Mouse (Mus musculus) heart, embryonic 10.5 days (tissue): ENCODE data around the gene Tmem213. TPM values are rescaled to one million over a fixed set of nuclear protein-coding genes. Genes with fewer than 3 reads are reported as not detected.
A peak's percentile ranks its signal among the peaks of the same experiment; 100 is the strongest.

Experiments
- DNase-seq: peaks from one replicate; pipeline ENCODE4 v3.0.0-alpha.2; 2017; ENCODE audit warnings: low spot score
- H3K27ac ChIP-seq: fragments of 300-500 bp; sonication (generic); 2 replicates; pipeline ENCODE4 v1.5.1; 2016; ENCODE audit warnings: mild to moderate bottlenecking
- H3K27me3 ChIP-seq: fragments of 300-500 bp; sonication (generic); 2 replicates; pipeline ENCODE4 v1.6.1; 2016; ENCODE audit warnings: mild to moderate bottlenecking; ENCODE audit not compliant: poor library complexity, insufficient read depth, severe bottlenecking
- H3K36me3 ChIP-seq: fragments of 300-500 bp; sonication (generic); 2 replicates; pipeline ENCODE4 v1.6.1; 2016; ENCODE audit warnings: mild to moderate bottlenecking, moderate library complexity
- H3K4me1 ChIP-seq: fragments of 300-500 bp; sonication (generic); 2 replicates; pipeline ENCODE4 v1.6.1; 2016; ENCODE audit warnings: mild to moderate bottlenecking
- H3K4me3 ChIP-seq: fragments of 300-500 bp; sonication (generic); 2 replicates; pipeline ENCODE4 v1.5.1; 2016; ENCODE audit warnings: mild to moderate bottlenecking, moderate library complexity
- H3K9me3 ChIP-seq: fragments of 300-500 bp; sonication (generic); 2 replicates; pipeline ENCODE4 v1.6.1; 2016; ENCODE audit warnings: mild to moderate bottlenecking, moderate library complexity
- WGBS: fragments of 180-500 bp; shearing (Covaris S2); methylation state at CpG from one replicate; pipeline ENCODE4 v1.1.7; 2016; 5-methylcytosine and 5-hydroxymethylcytosine counted together
- polyA plus RNA-seq: library from polyadenylated mRNA; unstranded; fragments of >200 nt; fragmentation: Nextera tagmentation; extraction: Ambion mirVana; gene quantifications from 2 replicates; pipeline ENCODE4 v1.2.1, GENCODE M21; 2016

Gene Tmem213
- polyA plus RNA-seq, 1 experiment from 2014 or later, result not detected

GRCm38 (mm10) chr6:38145463-38146065 lies 36.5 kb downstream of the Tmem213 start:
- WGBS, result 68% methylated on average over 8 of the region's 8 CpGs
- Histone ChIP-seq H3K4me3 (no peak overlapping the region), H3K27ac (no peak overlapping the region), H3K4me1 (peaks cover 21% of the 10 kb centered on the region), H3K27me3 (no peaks in the 10 kb centered on the region), H3K36me3 (peaks cover 23% of the 10 kb centered on the region), H3K9me3 (no peaks in the 10 kb centered on the region)
- DNase-seq, result no peak

- H3K27me3 ChIP-seq, result no peaks in the 10 kb centered on the region
- H3K36me3 ChIP-seq, result peaks cover 23% of the 10 kb centered on the region
- 85% methylated on average over 5 of the region's 5 CpGs for WGBS
These were observed 38.2 kb downstream of the Tmem213 start for GRCm38 (mm10) chr6:38147301-38147700.

GRCm38 (mm10) chr6:38148626-38149025 lies 39.6 kb downstream of the Tmem213 start:
- Histone ChIP-seq H3K4me1 (peaks cover 31% of the 10 kb centered on the region), H3K36me3 (peaks cover 19% of the 10 kb centered on the region), H3K9me3 (no peaks in the 10 kb centered on the region), H3K4me3 (no peak overlapping the region), H3K27ac (peak overlapping the region; percentile 36; the same call in 1 of the 2 replicates), H3K27me3 (no peaks in the 10 kb centered on the region)
- 86% methylated on average over 10 of the region's 10 CpGs for WGBS
- no peak for DNase-seq

More at GRCm38 (mm10) chr6:38147301-38147700, 38.2 kb downstream of the Tmem213 start:
- DNase-seq, result no peak
- no peak overlapping the region for H3K4me3 ChIP-seq
- H3K27ac ChIP-seq, result peak overlapping the region; percentile 36; the same call in 1 of the 2 replicates
- H3K4me1 ChIP-seq, result peaks cover 24% of the 10 kb centered on the region
- no peaks in the 10 kb centered on the region for H3K9me3 ChIP-seq

GRCm38 (mm10) chr6:38149483-38149882 lies 40.4 kb downstream of the Tmem213 start:
- peaks cover 19% of the 10 kb centered on the region for H3K36me3 ChIP-seq
- no peak overlapping the region for H3K4me3 ChIP-seq
- H3K27ac ChIP-seq, result no peak overlapping the region
- no peak for DNase-seq
- no peaks in the 10 kb centered on the region for H3K27me3 ChIP-seq
- H3K9me3 ChIP-seq, result no peaks in the 10 kb centered on the region
- H3K4me1 ChIP-seq, result peaks cover 28% of the 10 kb centered on the region
- 89% methylated on average over 19 of the region's 19 CpGs for WGBS

GRCm38 (mm10) chr6:38152305-38152704 lies 43.2 kb downstream of the Tmem213 start:
- Histone ChIP-seq H3K27ac (no peak overlapping the region), H3K4me1 (peaks cover 21% of the 10 kb centered on the region)
- WGBS, result 42% methylated on average over 11 of the region's 11 CpGs

GRCm38 (mm10) chr6:38156204-38156603 lies 47.1 kb downstream of the Tmem213 start:
- Histone ChIP-seq H3K27me3 (no peaks in the 10 kb centered on the region), H3K36me3 (0 out of 2 replicates have a peak, but pooled peaks cover 4% of the 10 kb centered on the region)
- WGBS, result 89% methylated on average over 5 of the region's 5 CpGs

More at GRCm38 (mm10) chr6:38152305-38152704, 43.2 kb downstream of the Tmem213 start:
- DNase-seq, result no peak
- H3K9me3 ChIP-seq, result no peaks in the 10 kb centered on the region
- no peaks in the 10 kb centered on the region for H3K27me3 ChIP-seq
- H3K4me3 ChIP-seq, result no peak overlapping the region
- peaks cover 11% of the 10 kb centered on the region for H3K36me3 ChIP-seq

GRCm38 (mm10) chr6:38157925-38158324 lies 48.9 kb downstream of the Tmem213 start:
- WGBS, result 88% methylated on average over 16 of the region's 16 CpGs
- DNase-seq, result no peak
- Histone ChIP-seq H3K27ac (no peak overlapping the region), H3K36me3 (0 out of 2 replicates have a peak, but pooled peaks cover 4% of the 10 kb centered on the region), H3K9me3 (no peaks in the 10 kb centered on the region), H3K4me3 (no peak overlapping the region), H3K27me3 (no peaks in the 10 kb centered on the region), H3K4me1 (peaks cover 2% of the 10 kb centered on the region; the same call in 1 of the 2 replicates)

More at GRCm38 (mm10) chr6:38156204-38156603, 47.1 kb downstream of the Tmem213 start:
- Histone ChIP-seq H3K4me1 (peaks cover 12% of the 10 kb centered on the region), H3K9me3 (no peaks in the 10 kb centered on the region), H3K27ac (no peak overlapping the region), H3K4me3 (no peak overlapping the region)
- no peak for DNase-seq

GRCm38 (mm10) chr6:38159576-38159975 lies 50.5 kb downstream of the Tmem213 start:
- Histone ChIP-seq H3K9me3 (no peaks in the 10 kb centered on the region), H3K27ac (no peak overlapping the region), H3K4me1 (0 out of 2 replicates have a peak, but pooled peaks cover 2% of the 10 kb centered on the region), H3K4me3 (no peak overlapping the region), H3K27me3 (no peaks in the 10 kb centered on the region), H3K36me3 (peaks cover 14% of the 10 kb centered on the region)
- WGBS, result 77% methylated on average over 4 of the region's 4 CpGs
- DNase-seq, result no peak

GRCm38 (mm10) chr6:38160102-38160501 lies 51.0 kb downstream of the Tmem213 start:
- peaks cover 16% of the 10 kb centered on the region for H3K36me3 ChIP-seq
- no peaks in the 10 kb centered on the region for H3K27me3 ChIP-seq
- no peak for DNase-seq
- 0 out of 2 replicates have a peak, but pooled peaks cover 2% of the 10 kb centered on the region for H3K4me1 ChIP-seq
- no peak overlapping the region for H3K27ac ChIP-seq
- no peaks in the 10 kb centered on the region for H3K9me3 ChIP-seq
- 22% methylated on average over 3 of the region's 3 CpGs for WGBS
- no peak overlapping the region for H3K4me3 ChIP-seq

- H3K9me3 ChIP-seq, result no peaks in the 10 kb centered on the region
- H3K4me1 ChIP-seq, result 0 out of 2 replicates have a peak, but pooled peaks cover 2% of the 10 kb centered on the region
- no peak overlapping the region for H3K27ac ChIP-seq
- no peak for DNase-seq
- no peaks in the 10 kb centered on the region for H3K27me3 ChIP-seq
- H3K4me3 ChIP-seq, result no peak overlapping the region
- peaks cover 20% of the 10 kb centered on the region for H3K36me3 ChIP-seq
- WGBS, result 81% methylated on average over 2 of the region's 2 CpGs
These were observed 51.5 kb downstream of the Tmem213 start for GRCm38 (mm10) chr6:38160556-38160955.

GRCm38 (mm10) chr6:38162825-38163504 lies 53.9 kb downstream of the Tmem213 start:
- WGBS, result 81% methylated on average over 14 of the region's 14 CpGs
- peaks cover 2% of the 10 kb centered on the region; the same call in 1 of the 2 replicates for H3K4me1 ChIP-seq

GRCm38 (mm10) chr6:38164705-38165104 lies 55.6 kb downstream of the Tmem213 start:
- Histone ChIP-seq H3K27me3 (no peaks in the 10 kb centered on the region), H3K4me3 (no peak overlapping the region), H3K27ac (no peak overlapping the region), H3K36me3 (peaks cover 41% of the 10 kb centered on the region), H3K9me3 (no peaks in the 10 kb centered on the region), H3K4me1 (peaks cover 2% of the 10 kb centered on the region; the same call in 1 of the 2 replicates)
- no peak for DNase-seq
- WGBS, result 88% methylated on average over 6 of the region's 6 CpGs

More at GRCm38 (mm10) chr6:38162825-38163504, 53.9 kb downstream of the Tmem213 start:
- H3K36me3 ChIP-seq, result peaks cover 28% of the 10 kb centered on the region
- DNase-seq, result no peak
- no peak overlapping the region for H3K4me3 ChIP-seq
- H3K27ac ChIP-seq, result no peak overlapping the region
- no peaks in the 10 kb centered on the region for H3K9me3 ChIP-seq
- H3K27me3 ChIP-seq, result no peaks in the 10 kb centered on the region

GRCm38 (mm10) chr6:38165385-38165784 lies 56.3 kb downstream of the Tmem213 start:
- 67% methylated on average over 6 of the region's 6 CpGs for WGBS
- H3K27ac ChIP-seq, result no peak overlapping the region
- no peaks in the 10 kb centered on the region for H3K27me3 ChIP-seq
- H3K9me3 ChIP-seq, result no peaks in the 10 kb centered on the region
- peaks cover 1% of the 10 kb centered on the region; the same call in 1 of the 2 replicates for H3K4me1 ChIP-seq
- H3K36me3 ChIP-seq, result peaks cover 48% of the 10 kb centered on the region
- no peak for DNase-seq
- no peak overlapping the region for H3K4me3 ChIP-seq
